Mouse (Mus musculus): ENCODE data around the gene Tnn.

Gene Tnn

GRCm38 (mm10) chr1:160080800-160081436 lies 72.5 kb downstream of the Tnn start:
- DNase-seq (ENCODE audit: low spot score): peak; percentile 48

DNA sequence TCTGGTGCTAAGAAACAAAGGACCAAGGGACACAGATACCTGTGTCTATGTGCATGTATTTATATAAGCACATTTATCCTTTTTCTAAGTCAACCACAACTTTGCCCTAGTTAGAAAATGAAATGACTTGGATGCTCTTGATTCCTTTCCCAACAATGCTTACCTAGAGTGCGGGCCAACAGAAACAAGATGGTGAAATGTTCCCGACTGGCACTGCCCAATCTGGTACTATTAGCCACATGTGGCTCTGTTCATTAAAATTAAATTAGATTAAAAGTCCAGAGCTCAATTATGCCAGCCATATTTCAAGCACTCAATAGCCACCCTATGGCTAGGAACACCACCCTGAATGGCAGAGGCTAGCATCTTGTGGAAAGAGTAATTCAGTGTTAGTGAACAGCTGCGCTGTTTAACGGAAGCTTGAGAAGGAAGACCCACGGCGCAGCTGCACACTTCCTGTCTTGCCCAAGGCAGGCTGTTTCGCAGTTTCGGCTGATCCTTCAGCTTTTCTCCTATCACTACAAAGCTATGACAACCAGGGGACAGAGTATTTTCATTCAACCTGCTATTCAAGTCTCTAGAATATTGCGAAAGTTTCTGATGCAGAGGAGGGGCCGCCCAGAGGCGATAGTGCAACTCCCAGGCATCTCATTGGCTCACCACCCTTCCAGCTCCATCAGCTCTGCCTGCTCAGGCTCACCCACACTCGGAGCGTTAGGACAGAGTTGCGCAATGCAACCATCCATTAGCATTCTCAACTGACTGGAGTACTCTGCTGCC lies 74.3 kb downstream of the Tnn start:
- peak; percentile 7 for DNase-seq (ENCODE audit: low spot score)

GRCm38 (mm10) chr1:160064547-160065144 lies 88.7 kb downstream of the Tnn start:
- no peak for DNase-seq (ENCODE audit: low spot score)

GRCm38 (mm10) chr1:160061725-160062366 lies 91.5 kb downstream of the Tnn start:
- no peak for DNase-seq (ENCODE audit: low spot score)

DNA sequence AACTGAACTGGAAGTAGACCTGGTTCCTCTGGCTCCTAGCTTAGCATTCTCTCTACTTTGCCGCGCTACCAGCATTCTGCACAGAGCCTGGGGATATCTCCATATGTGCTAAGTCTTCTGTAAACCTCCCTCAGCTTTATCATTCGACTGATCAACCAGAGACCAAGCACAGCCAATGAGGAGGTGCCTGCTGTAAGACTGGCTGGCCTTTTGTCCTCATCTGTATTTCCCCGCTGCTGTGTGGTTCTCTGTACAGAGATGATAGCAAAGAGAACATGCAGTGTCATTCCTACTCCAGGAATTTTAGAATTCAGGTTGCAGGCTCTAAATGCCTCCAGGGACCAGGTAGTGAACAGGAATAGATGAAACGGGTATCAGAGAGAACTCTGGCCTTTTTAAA lies 92.1 kb downstream of the Tnn start:
- DNase-seq (ENCODE audit: low spot score): no peak

- DNase-seq (ENCODE audit: low spot score): no peak
Measured at GRCm38 (mm10) chr1:160060542-160060941, 92.8 kb downstream of the Tnn start.

DNA sequence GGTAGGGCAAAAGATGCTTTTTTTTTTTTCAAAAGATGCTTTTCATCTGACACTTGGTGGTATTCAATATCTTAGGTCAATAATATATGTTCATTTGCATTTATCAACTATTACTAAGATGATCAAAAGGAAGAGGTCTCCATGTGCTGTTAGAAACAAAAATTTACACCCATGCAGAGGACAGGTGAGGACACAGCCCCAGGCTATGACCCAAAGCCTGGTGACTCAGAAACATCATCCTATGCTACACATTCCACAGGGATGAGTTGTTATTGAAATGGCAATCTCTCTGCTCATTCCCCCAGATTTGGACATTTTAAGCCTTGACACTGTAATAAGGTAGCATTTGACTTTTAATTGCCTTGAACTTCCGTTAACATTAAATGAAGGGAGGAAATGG lies 93.5 kb downstream of the Tnn start:
- no peak for DNase-seq (ENCODE audit: low spot score)

- DNase-seq (ENCODE audit: low spot score): no peak
Measured at GRCm38 (mm10) chr1:160057657-160058056, 95.7 kb downstream of the Tnn start.

DNA sequence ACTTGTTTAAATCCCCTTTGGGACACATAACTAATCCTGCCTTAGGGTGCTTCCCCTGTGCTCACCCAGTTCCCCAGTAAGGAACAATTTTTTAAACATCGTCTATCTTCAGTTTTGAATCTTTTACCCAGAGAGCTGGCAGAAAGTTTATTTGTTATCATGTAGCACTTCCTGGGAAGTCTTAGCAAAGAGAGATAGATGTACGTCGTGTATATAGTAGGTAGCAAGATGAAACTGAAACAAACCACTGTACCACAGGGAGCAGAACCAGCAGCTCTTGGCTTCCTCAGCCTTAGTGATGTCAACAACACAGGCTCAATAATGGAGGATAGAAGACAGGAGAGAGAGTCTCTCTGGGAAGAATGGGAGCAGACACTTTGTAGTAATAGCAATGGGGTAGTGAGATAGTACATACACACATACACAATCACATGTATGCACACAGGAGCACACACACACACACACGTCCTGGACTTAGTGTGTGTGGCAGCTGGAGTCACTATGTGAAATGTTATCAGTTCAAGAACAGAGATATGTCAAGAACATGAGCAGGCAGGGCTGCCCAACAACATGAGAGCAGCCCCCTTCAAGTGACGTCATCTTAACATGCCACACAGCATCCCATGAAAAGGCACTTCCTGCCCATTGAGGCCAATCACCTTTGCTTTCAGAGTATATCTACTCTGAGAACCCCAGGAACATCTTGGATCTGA lies 98.9 kb downstream of the Tnn start:
- DNase-seq (ENCODE audit: low spot score): no peak

DNA sequence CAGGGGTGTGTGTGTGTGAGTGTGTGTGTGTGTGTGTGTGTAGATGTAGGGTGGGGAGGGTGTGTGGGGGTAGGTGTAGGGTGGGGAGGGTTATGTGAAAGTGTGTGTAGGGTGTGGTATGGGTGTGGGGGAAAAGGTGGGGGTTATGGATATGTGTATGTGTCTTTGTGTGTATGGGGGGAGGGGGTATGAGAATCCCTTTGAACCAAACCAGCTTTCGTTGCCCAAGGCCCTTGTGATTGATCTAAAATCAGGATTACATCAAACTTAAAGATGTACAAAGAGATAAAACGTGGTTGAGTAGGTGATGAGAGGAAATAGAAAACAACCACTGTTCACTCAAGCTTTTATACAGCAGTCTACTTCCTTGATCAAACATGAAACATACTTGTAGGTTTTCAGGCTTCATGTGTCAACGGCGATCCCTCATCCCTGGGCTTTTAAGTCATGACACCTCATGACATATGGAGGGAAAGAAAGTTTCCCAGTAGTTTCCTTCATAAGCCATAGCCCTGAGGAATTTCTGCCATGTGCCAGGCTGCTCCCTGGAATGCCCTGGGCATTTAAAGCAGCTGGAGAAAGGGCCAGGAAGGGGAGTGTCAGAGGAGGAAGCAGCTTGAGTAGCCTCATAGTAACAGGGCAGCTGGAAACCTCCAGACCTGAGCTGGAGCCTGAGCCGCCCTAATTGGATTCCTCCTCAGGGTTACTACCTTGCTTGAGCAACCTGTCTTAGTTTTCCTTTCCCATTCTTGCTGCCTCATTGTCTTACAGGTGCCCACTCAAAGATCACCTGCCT lies 99.7 kb downstream of the Tnn start:
- no peak for DNase-seq (ENCODE audit: low spot score)

DNA sequence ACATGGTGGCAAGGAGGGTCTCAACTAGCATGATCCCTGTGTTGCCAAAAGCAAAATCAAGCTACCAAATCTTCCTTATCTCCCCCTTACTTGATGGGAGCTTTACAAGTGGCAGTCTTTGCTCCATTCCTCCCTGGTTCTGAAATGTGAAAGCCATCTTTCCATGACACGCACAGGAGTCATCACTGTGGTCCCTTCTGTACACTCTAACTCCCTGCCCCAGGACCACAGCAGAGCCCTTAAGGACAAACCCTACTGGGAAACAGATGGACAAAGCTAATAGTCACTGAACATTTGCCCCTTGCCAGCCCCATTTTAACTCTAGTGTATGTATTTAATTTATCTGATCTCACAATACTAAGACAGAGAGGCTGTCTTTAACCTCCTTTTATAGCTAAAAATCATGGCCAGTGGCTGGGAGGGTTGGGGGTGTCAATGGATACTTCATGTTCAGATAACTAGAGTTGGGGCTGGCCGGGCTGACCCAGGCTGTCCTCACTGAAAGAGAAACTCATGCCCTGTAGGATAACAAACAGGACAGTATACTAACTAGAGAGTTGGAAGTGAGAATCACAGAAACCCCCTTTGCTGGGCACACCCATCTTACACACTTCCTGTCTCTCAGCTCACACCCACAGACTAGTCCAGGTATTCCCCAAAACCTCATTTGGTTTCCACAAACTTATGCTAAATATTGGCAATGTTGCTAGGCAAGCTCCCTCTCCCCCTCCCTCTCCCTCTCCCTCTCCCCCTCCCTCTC lies 100.6 kb downstream of the Tnn start:
- no peak for DNase-seq (ENCODE audit: low spot score)

GRCm38 (mm10) chr1:160050898-160051297 lies 102.5 kb downstream of the Tnn start:
- no peak for DNase-seq (ENCODE audit: low spot score)

DNA sequence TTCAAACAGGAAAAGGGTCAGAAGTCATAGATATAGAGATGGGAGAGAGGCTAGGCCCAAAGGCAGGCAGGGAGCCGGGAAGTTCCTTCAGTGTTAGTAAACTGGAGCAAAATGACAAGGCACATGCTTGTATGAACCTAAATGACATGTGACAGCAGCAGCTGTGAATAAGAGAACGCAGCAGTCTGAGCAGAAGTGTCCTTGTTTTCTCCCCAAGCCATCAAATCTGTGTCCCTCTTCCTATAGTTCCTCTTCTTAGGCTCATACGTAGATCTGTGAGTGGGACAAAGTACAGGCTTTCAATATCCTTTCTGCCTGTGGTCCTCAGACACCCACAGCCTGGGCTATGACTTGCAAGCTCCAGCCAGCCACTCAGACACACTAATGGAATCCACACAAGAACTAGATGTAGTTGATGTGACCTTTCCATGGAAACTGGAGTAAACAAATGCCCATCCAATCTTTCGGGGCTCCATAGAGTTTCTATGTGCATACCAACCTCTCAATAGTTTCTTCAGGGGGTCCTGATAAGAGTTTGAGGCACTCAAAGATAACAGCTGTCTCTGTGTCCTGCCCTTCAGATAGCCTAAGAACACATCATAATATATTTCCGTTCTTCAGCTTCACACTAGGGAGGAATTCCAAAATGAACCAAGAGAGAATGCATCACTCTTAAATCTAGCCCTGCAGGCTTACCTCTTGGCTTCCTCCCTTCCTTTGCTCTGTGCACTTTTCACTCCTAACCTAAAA lies 104.1 kb downstream of the Tnn start:
- no peak for DNase-seq (ENCODE audit: low spot score)

DNA sequence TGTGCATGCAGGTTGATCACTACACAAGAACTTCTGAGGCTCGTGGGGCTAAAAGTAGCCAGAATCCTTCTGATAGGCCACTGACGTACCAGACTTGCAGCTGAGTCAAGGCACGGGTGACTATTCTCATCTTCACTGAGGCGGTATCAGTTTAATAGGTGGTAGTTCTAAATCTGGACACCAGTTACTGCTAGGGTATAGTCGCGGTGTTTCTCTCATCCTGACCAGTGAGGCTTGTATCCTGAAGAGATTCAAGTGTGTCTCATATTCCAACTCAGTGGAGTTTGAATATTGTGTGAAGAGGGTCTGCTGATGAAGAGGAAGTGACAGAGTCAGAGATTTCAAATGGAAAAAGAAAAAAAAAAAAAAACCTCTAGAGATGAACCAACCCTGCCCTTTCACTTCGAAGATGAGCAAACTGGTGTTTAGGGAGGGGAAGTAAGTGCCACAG lies 105.9 kb downstream of the Tnn start:
- DNase-seq (ENCODE audit: low spot score): no peak

GRCm38 (mm10) chr1:160046786-160047185 lies 106.6 kb downstream of the Tnn start:
- no peak for DNase-seq (ENCODE audit: low spot score)

DNA sequence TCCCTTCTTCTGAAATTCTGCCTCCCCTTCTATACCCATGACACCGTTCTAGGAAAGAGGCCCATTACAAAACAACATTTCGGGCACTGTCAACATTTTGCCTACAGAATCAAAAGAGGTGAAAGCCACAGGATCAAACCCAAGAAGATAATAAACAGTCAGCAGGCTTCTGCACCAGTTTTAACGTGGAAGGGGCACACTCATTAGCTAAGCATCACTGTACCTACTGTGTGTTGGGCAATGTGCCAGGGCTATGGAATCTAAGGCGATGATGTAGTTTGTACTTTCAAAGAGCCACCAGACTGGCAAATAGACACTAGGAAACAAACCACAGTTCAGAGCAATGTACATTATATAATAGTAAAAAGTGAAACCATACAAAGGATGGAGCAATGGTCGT lies 107.4 kb downstream of the Tnn start:
- no peak for DNase-seq (ENCODE audit: low spot score)

- DNase-seq (ENCODE audit: low spot score): no peak
Measured at GRCm38 (mm10) chr1:160045056-160045715, 108.2 kb downstream of the Tnn start.

GRCm38 (mm10) chr1:160044237-160045021 lies 109.0 kb downstream of the Tnn start, which contains the start of gene 4930523C07Rik:
Gene 4930523C07Rik (plus strand): TSS chr1:160044382.
- DNase-seq (ENCODE audit: low spot score): peak; percentile 58
